Mouse (Mus musculus) lung, adult 2 months (tissue): Measurements from ENCODE around the gene Atp13a3. TPM values are rescaled to one million over a fixed set of nuclear protein-coding genes. Genes with fewer than 3 reads are reported as not detected.

Experiments used
- DNase-seq: peaks from one replicate; pipeline ENCODE4 v3.0.0; 2022
- H3K4me1 ChIP-seq: fragments of 200-500 bp; 2 replicates; pipeline ENCODE4 v1.6.1; 2011; ENCODE audit warnings: low read length; ENCODE audit not compliant: control insufficient read depth, insufficient read depth
- H3K4me3 ChIP-seq: fragments of 200-500 bp; replicated peaks from 2 replicates; pipeline ENCODE3; 2011; ENCODE audit warnings: low read depth, mild to moderate bottlenecking, control low read depth, low read length; ENCODE audit errors: extremely low read depth
- CTCF ChIP-seq: fragments of 200-500 bp; IDR thresholded peaks from 2 replicates; pipeline ENCODE4 v1.5.1; 2011; ENCODE audit warnings: mild to moderate bottlenecking, low read length, control low read depth; ENCODE audit not compliant: insufficient read depth
- POLR2A ChIP-seq: fragments of 200-500 bp; IDR thresholded peaks from 2 replicates; pipeline ENCODE4 v1.6.1; 2011; ENCODE audit warnings: low read depth, mild to moderate bottlenecking, control low read depth, low read length, borderline replicate concordance; ENCODE audit errors: extremely low read depth
- WGBS: fragments of 180-500 bp; shearing (Covaris S2); methylation state at CpG from one replicate; pipeline ENCODE4 v1.1.7; 2018; 5-methylcytosine and 5-hydroxymethylcytosine counted together
- polyA plus RNA-seq: library from polyadenylated mRNA; depleted of rRNA; stranded (reverse); fragments of >200 nt; gene quantifications from 2 replicates; pipeline ENCODE4 v1.2.3, GENCODE M21; 2012

Gene Atp13a3
- polyA plus RNA-seq, 1 experiment, result 48.1 TPM

DNA sequence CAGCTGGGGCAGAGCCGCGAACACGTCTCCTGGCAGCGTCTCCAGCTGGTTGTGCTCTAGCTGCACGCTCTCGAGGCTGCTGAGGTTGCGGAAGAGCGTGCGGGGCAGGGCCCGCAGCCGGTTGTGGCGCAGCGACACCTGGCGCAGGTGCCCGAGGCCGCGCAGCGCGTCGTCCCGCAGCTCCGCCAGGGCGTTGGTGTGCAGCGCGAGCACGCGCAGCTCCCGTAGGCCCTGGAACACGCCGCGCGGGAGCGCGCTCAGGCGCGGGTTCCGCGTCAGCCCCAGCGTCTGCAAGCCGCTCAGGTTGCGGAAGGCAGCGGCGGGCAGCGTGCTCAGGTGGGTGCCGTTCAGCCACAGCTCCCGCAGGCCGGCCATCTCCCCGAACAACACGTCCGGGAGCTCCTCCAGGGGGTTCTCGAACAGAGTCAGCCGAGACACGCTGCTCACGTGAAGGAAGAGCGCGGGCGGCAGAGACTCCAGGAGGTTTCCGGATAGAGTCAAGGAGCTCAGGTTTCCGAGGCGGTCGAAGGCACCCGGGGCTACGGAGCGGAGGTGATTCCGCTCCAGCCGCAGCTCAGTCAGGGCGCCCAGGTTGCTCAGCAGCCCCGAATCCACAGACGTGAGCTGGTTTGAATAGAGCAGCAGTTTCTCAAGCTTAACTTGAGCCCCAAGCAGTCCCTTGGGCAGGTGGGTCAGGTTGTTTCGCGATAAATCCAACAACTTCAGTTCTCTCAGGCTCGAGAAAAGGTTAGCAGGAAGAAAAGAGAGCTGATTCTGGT, 97.0 kb downstream of the Atp13a3 start:
- WGBS, result 2% methylated on average over 72 of the region's 72 CpGs
- H3K4me3 ChIP-seq, result peak overlapping the region; percentile 43
- peak; percentile 30 for DNase-seq

DNA sequence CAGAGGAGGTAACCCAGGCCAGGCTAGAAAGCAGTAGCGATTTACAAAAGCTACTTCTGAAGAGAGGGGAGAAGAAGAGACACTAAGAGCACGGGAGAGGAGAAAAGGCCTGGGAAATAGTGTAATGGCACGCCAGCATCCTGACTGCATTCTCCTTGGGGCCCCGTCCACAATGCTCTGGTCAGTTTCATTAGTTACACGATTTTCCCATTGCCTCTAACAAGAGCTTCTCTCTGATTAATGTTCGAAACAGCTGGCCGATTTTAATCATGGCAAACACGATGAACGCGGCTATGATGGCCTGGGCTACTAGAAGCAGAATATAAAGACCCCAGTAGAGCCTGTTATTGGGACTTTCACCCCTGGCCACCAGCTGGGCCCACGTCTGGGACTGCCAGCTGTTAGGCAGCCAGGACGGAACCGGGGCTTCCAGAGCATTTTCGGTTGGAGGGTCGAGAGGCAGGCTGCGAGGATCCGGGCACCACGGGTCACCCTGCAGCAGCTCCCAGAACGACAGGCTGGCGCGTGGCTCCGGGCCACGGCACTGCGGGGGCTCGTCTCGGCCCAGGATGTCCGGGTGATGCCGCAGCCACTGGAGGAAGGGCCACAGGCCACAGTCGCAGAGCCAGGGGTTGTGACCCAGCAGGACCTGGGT, 97.7 kb downstream of the Atp13a3 start:
- Histone ChIP-seq H3K4me1 (peaks cover 10% of the 10 kb centered on the region), H3K4me3 (peak overlapping the region; percentile 41)
- TF ChIP-seq CTCF (no peak), POLR2A (no peak)
- WGBS, result 20% methylated on average over 29 of the region's 29 CpGs
- peak; percentile 11 for DNase-seq

More for the DNA sequence above, 97.0 kb downstream of the Atp13a3 start:
- H3K4me1 ChIP-seq, result peaks cover 10% of the 10 kb centered on the region
- TF ChIP-seq POLR2A (no peak), CTCF (no peak)

DNA sequence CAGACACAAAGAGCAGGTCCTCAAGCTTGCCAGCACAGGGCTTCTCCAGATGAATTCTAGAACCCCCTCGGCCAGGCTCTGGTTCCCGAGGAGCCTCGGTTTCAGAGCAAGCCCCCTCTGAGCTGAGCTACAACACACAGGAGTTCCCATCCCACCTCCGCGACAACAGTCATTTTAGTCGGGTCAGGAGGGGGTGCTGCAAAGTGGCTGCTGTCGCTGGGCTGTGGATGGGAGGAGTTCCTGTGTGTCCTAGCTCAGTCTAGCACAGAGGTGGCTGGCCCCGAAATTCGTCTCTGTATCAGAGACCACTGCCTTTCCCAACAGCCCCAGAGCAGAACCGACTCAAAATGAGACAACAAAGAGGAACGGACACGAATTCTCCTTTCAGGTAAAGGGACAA, 98.5 kb downstream of the Atp13a3 start:
- Histone ChIP-seq H3K4me1 (peaks cover 10% of the 10 kb centered on the region), H3K4me3 (no peak overlapping the region)
- no peak for TF ChIP-seq CTCF
- no peak for TF ChIP-seq POLR2A
- WGBS, result 61% methylated on average over 12 of the region's 12 CpGs
- DNase-seq, result no peak

DNA sequence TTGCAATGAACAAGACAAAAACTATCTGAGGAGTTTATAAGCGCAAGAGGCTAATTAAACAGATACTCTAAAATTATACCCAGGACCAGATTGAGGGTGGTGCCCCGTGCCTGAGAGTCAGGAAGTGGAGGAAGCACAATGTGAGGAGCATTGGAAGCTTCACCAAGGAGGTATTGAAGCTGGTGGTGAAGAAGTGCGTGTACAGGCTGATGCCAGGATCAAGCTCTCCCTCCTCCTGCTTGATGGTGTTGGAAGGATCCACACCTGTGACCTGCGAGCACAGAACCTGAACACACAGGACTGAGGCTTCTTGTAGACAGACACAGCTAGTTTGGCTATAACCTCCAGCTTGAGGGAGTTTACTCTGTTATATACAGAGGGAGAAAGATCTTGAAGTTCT, 99.7 kb downstream of the Atp13a3 start:
- peaks cover 10% of the 10 kb centered on the region for H3K4me1 ChIP-seq
- WGBS, result 85% methylated on average over 4 of the region's 4 CpGs
- TF ChIP-seq POLR2A, result no peak
- no peak for TF ChIP-seq CTCF
- DNase-seq, result no peak
- H3K4me3 ChIP-seq, result no peak overlapping the region

DNA sequence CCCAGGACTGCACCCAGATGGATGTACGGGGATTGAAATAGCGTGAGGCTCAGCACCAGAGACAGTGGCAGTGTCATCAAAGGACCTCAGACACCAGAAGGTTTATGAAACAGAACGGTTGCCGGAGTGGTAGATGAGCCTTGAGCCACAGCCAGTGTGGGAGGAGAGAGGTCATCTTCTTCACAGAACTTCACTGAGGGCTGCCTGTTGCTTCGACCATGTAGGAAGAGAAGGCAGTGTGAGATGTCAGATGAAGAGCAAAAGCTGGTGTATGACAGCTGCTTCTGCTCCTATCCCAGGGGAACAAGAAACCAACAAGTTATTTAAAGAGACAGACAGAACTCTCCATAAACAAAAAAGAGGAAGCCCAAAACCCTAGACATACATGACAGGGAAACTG, 101.5 kb downstream of the Atp13a3 start:
- DNase-seq, result no peak
- no peak overlapping the region for H3K4me3 ChIP-seq
- 49% methylated on average over 5 of the region's 5 CpGs for WGBS
- peaks cover 6% of the 10 kb centered on the region; the same call in 1 of the 2 replicates for H3K4me1 ChIP-seq
- TF ChIP-seq CTCF (no peak), POLR2A (no peak)

DNA sequence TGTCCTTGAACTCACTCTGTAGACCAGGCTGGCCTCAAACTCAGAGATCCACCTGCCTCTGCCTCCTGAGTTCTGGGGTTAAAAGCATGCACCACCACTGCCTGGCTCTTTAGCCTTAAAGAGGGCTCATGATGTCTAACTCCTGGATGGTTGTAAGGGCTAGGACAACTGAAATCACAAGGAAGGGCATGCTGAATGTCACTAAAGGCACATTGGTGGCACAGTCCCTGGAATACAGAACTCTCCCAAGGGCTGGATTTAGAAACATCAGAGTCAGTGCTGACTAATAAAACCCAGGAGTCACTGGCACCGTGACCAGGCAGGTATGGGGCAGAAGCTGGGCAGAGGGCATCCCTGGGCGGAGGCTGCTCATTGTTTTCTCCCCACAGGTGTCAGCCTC, 102.4 kb downstream of the Atp13a3 start:
- WGBS, result 89% methylated on average over 2 of the region's 2 CpGs
- TF ChIP-seq CTCF (no peak), POLR2A (no peak)
- no peak for DNase-seq
- Histone ChIP-seq H3K4me3 (no peak overlapping the region), H3K4me1 (peaks cover 3% of the 10 kb centered on the region; the same call in 1 of the 2 replicates)

DNA sequence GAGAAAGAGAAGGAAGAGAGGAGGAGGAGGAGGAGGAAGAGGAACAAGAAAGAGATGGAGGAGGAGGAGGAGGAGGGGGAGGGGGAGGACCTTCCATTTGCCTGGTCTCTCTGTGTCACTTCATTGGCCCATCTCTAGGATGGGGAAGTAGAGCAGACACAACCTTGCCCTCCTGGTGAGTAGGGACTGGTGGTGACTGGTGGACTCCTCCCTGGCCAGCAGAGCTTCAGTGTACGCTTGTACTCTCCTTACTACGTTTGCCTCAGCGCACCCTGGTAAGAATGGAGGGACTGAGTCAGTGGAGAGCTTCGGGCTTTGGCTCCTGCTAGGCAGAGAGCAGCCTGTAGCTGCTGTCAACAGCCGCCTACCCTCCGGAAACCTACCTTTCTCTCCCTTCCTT, 103.1 kb downstream of the Atp13a3 start:
- no peaks in the 10 kb centered on the region for H3K4me1 ChIP-seq
- H3K4me3 ChIP-seq, result no peak overlapping the region
- no peak for TF ChIP-seq CTCF
- no peak for TF ChIP-seq POLR2A
- WGBS, result 87% methylated on average over 6 of the region's 6 CpGs
- no peak for DNase-seq

DNA sequence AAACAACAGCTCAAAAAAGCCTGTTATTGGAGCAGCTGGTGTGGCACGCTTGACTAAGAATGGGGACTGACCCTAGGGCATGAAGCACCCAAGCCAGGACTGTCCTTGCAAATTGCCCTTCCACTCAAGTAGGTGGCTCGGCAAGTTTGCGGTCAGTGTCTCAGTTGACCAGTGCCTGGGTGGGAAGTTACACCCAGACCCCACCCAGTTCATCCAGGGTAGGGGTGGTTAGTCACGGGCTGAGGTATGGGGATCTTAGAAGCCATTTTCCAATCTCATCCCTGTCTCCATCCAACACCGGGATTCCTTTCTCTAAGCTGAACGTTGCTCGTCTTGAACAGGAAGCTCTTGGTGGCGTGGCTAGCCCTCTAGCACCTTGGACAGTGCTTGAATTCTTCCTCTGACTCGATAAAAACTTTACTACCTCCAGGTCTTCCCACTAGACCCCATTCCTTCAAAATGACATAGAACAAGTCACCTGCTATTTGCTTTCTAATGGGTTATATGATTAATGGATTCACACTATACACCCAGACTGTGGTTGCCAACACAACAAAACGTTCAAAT, 106.0 kb downstream of the Atp13a3 start:
- Histone ChIP-seq H3K4me3 (no peak overlapping the region), H3K4me1 (no peaks in the 10 kb centered on the region)
- TF ChIP-seq POLR2A, result no peak
- no peak for TF ChIP-seq CTCF
- WGBS, result 57% methylated on average over 10 of the region's 10 CpGs
- no peak for DNase-seq

DNA sequence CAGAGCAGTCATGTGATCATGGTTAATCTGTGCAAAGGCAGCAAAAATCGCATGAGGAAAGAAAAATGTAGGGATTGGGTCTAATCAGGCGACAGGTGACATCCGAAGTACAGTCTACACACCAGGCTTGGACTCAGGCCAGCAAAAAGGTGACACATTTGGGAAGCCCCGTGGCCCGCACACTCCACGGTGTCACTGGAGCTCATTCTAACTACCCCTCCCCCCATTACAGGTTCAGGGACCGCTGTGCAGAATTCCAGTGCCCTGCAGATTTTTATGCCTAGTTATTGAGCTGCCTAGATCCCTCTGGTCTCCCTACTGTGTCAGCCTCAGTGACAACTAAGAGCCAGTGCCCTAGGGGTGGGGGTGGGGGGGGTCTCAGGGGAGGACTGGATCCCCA, 108.3 kb downstream of the Atp13a3 start:
- Histone ChIP-seq H3K4me1 (no peaks in the 10 kb centered on the region), H3K4me3 (no peak overlapping the region)
- WGBS, result 82% methylated on average over 7 of the region's 7 CpGs
- TF ChIP-seq CTCF, result no peak
- TF ChIP-seq POLR2A, result no peak
- DNase-seq, result no peak

DNA sequence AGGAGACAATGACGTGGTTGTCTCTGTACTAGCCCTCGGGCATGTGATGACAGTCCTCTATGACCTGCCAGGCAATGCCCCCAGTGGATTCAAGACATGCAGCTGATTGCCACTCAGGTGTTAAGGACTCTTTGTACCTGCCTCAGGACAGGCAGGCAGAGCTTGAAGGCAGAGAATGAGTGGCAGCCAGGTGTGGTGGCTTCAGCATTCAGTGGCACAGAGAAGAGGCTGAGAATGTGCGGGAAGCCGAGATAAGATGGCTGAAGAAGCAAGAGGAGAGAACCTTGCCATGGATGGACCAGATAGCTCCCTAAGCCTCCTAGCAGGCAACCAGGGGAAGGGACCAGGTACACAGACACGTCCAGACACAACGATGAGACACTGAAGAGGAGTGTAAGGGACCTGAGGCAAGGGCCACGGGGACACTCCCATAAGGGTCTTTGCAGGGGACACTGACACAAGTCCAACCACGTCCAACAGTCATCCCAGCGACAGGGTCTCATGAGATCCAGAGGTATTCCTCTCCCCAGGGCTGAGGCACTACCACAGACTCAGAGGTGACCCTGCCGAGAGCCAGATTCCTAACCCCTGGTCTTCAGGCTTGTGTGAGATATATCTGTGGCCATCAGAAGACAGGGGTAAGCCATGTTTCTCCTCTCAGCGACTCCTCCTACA, 109.0 kb downstream of the Atp13a3 start:
- TF ChIP-seq POLR2A (no peak), CTCF (no peak)
- DNase-seq, result no peak
- 84% methylated on average over 11 of the region's 11 CpGs for WGBS

More for the DNA sequence above, 109.0 kb downstream of the Atp13a3 start:
- Histone ChIP-seq H3K4me1 (no peaks in the 10 kb centered on the region), H3K4me3 (no peak overlapping the region)
